Mouse (Mus musculus) cerebellum, adult 2 months (tissue): ENCODE measurements at regions not wholly inside any gene's neighbourhood (a gene's known extent, or its start where the extent isn't known, plus 50 kb on each side); places are given as distances from the start of the nearest gene placed in this dataset.
A peak's percentile ranks its signal among the peaks of the same experiment; 100 is the strongest.

Experiments
- DNase-seq, 2 experiments: peaks; one replicate each; pipeline ENCODE4 v3.0.0; 2021
- H3K27ac ChIP-seq: fragments of 200-500 bp; 2 replicates; pipeline ENCODE4 v1.5.1; 2012; ENCODE audit warnings: low read length, control low read depth, inconsistent platforms; ENCODE audit not compliant: insufficient read depth
- H3K27me3 ChIP-seq: fragments of 200-500 bp; 2 replicates; pipeline ENCODE4 v1.6.1; 2012; ENCODE audit warnings: inconsistent platforms, mild to moderate bottlenecking, low read length, moderate library complexity; ENCODE audit not compliant: control insufficient read depth, insufficient read depth
- H3K4me1 ChIP-seq: fragments of 200-500 bp; 2 replicates; pipeline ENCODE4 v1.6.1; 2011; ENCODE audit warnings: low read length; ENCODE audit not compliant: control insufficient read depth, insufficient read depth
- H3K4me3 ChIP-seq: fragments of 200-500 bp; replicated peaks from 2 replicates; pipeline ENCODE3; 2011; ENCODE audit warnings: mild to moderate bottlenecking, low read depth, low read length, control low read depth; ENCODE audit not compliant: insufficient read depth
- CTCF ChIP-seq: fragments of 200-500 bp; IDR thresholded peaks from 2 replicates; pipeline ENCODE4 v1.5.1; 2011; ENCODE audit warnings: low read depth, mild to moderate bottlenecking, control low read depth, low read length, moderate library complexity, borderline replicate concordance; ENCODE audit not compliant: insufficient read depth
- POLR2A ChIP-seq: fragments of 200-500 bp; IDR thresholded peaks from 2 replicates; pipeline ENCODE4 v1.6.1; 2011; ENCODE audit warnings: low read length, control low read depth, borderline replicate concordance; ENCODE audit not compliant: insufficient read depth
- WGBS: fragments of 180-500 bp; shearing (Covaris S2); methylation state at CpG from one replicate; pipeline ENCODE4 v1.1.7; 2018; 5-methylcytosine and 5-hydroxymethylcytosine counted together

GRCm38 (mm10) chr5:41061646-41062045, 646.3 kb downstream of the Rab28 start:
- H3K4me1 ChIP-seq, result no peaks in the 10 kb centered on the region
- H3K27ac ChIP-seq, result no peak overlapping the region
- 78% methylated on average over 9 of the region's 9 CpGs for WGBS
- H3K4me3 ChIP-seq, result no peak overlapping the region
- DNase-seq, result no peak
- no peak for TF ChIP-seq POLR2A
- no peak for TF ChIP-seq CTCF
- H3K27me3 ChIP-seq, result no peaks in the 10 kb centered on the region

DNA sequence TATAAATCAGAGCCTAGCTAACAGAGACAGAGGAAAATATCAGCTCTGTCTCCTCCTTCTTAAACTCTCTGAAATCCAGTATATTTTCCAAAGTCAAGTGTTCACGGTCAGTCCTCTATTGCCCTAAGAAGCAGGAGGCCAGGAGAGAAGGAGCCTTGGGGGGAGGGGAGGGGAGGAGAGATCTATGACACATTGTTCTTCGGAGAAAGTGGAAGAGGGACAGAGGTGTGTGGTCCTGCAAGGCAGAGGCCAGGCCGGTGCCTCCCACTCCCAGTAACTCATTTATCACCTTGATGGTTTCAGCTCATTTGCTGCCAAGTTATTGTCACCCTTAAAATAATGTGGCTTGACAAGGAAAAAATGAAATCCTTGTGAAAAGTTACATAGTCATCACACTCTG, 646.7 kb downstream of the Rab28 start:
- Histone ChIP-seq H3K4me3 (no peak overlapping the region), H3K4me1 (no peaks in the 10 kb centered on the region), H3K27ac (no peak overlapping the region), H3K27me3 (no peaks in the 10 kb centered on the region)
- WGBS, result 72% methylated on average over 3 of the region's 3 CpGs
- DNase-seq, result no peak
- TF ChIP-seq POLR2A, result no peak
- no peak for TF ChIP-seq CTCF

DNA sequence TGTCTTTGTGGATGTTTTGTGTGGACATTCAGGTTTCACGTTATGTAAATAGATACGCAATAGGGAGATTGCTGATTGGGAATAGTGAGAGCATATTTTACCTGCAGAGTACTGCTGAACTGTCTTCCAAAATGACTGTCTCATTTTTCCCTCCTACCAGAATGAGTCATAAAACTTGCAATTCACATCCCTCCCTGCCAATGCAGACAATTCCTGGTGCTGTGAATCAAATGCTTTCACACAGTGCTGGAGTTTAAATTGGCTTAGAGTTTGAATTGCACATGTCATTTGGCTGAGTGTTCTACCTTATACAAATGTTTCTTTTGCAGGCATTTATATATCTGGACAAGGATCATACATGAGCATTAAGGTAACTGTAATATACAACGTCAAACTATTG, 649.9 kb downstream of the Rab28 start:
- Histone ChIP-seq H3K4me3 (no peak overlapping the region), H3K27me3 (no peaks in the 10 kb centered on the region), H3K4me1 (no peaks in the 10 kb centered on the region), H3K27ac (no peak overlapping the region)
- TF ChIP-seq POLR2A (no peak), CTCF (no peak)
- no peak for DNase-seq
- 91% methylated on average over 3 of the region's 3 CpGs for WGBS

DNA sequence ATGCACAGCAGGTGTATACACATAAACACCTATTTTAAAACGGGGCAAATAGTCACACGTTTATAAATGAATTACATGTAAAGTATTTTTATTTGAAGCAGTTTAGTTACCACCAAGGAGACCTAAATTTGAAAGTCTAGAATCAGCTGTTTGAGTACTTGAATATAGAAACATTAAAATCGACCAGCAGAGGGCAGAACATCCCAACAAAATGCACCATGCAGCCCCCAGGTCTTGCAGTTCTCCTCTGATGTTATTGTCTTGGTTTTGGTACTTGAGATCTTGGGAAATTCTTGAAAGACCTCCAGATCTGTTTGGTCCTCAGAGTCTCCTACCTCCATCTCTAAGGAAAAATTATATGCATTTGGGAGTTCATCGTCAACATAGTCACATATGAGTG, 656.0 kb downstream of the Rab28 start:
- WGBS, result 30% methylated on average over 4 of the region's 4 CpGs
- TF ChIP-seq POLR2A (no peak), CTCF (peak; percentile 30; the same call in 1 of the 2 replicates)
- DNase-seq, result peak in 1 of 2 experiments; percentile 1

GRCm38 (mm10) chr5:41048515-41048914, 659.4 kb downstream of the Rab28 start:
- H3K27me3 ChIP-seq, result no peaks in the 10 kb centered on the region
- TF ChIP-seq POLR2A (no peak), CTCF (no peak)
- WGBS, result 3% methylated on average over 1 of the region's 1 CpGs
- DNase-seq, result no peak
- no peak overlapping the region for H3K27ac ChIP-seq
- H3K4me1 ChIP-seq, result no peaks in the 10 kb centered on the region
- no peak overlapping the region for H3K4me3 ChIP-seq

More for the DNA sequence above, 656.0 kb downstream of the Rab28 start:
- Histone ChIP-seq H3K27ac (no peak overlapping the region), H3K27me3 (no peaks in the 10 kb centered on the region), H3K4me3 (no peak overlapping the region), H3K4me1 (no peaks in the 10 kb centered on the region)

DNA sequence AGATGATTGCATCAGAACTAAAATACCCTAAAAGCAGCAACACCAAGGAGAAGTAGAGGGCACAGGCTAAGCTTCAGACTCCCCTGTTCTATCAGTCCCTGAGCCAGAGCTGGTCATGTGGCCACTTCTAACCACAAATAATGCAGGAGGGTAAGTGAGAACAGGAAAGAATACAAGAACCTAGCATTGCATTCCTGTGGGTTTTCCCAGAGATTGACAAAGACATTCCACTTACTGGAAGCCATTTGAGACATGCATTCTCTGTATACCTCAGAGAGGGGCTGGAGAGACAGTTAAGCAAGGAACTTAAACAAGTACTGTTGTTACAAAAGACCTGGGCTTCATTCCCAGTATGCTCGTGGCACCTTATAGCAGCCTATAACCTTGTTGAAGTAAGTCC, 662.7 kb downstream of the Rab28 start:
- Histone ChIP-seq H3K4me1 (no peaks in the 10 kb centered on the region), H3K27ac (no peak overlapping the region), H3K4me3 (no peak overlapping the region), H3K27me3 (no peaks in the 10 kb centered on the region)
- DNase-seq, result no peak
- WGBS, result 53% methylated on average over 1 of the region's 1 CpGs
- no peak for TF ChIP-seq POLR2A
- no peak for TF ChIP-seq CTCF

DNA sequence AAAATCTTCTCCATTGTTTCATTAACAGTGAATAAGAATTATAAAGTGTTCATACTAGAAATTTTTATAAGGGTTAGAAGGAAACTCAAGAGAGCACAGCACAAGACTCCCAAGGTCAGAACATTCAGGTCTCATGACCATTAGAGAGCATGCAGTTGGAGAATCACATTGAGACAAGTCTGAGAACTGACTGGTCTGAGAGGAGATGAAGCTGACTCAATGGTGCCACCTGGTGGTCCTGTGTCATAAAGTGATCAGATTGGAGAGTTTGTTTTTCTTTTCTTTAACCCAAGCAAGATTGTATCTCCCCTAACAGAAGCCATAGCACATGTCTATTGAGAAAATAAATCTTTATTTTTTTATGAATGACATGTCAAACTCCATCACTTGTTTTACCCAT, 663.5 kb downstream of the Rab28 start:
- no peaks in the 10 kb centered on the region for H3K4me1 ChIP-seq
- DNase-seq, result peak; percentile 44 to 46
- TF ChIP-seq POLR2A (no peak), CTCF (peak; percentile 71; the same call in 1 of the 2 replicates)
- no peak overlapping the region for H3K27ac ChIP-seq
- H3K4me3 ChIP-seq, result no peak overlapping the region
- H3K27me3 ChIP-seq, result no peaks in the 10 kb centered on the region

DNA sequence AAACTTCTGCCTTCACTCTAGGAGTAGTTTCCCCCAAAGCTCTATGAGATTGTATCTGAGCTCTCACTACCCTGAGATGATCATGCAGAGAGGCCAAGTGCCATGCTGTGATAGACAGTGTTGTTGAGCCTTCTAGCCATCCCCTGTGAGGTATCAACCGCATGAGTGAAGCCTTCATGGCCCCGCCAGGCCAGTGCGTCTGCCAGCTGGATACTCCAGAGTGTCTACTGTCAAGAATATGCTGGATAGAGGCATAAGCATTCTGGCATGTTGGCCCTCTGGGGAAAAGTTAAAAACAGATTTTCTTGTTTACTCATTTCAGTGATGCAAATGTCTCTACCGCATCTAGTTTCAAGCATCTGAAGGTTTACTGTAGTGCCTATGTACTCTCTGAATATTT, 669.2 kb downstream of the Rab28 start:
- Histone ChIP-seq H3K4me3 (no peak overlapping the region), H3K4me1 (no peaks in the 10 kb centered on the region), H3K27ac (no peak overlapping the region), H3K27me3 (no peaks in the 10 kb centered on the region)
- DNase-seq, result no peak
- 22% methylated on average over 4 of the region's 4 CpGs for WGBS
- TF ChIP-seq CTCF (no peak), POLR2A (no peak)
